Mouse (Mus musculus): ENCODE measurements around the gene Stra6. TPM values are rescaled to one million over a fixed set of nuclear protein-coding genes. Genes with fewer than 3 reads are reported as not detected.
A peak's percentile ranks its signal among the peaks of the same experiment; 100 is the strongest.

Stra6 gene
- total and polyA plus RNA-seq, 2 experiments from 2014 or later, result 11.0 to 16.2 TPM

DNA sequence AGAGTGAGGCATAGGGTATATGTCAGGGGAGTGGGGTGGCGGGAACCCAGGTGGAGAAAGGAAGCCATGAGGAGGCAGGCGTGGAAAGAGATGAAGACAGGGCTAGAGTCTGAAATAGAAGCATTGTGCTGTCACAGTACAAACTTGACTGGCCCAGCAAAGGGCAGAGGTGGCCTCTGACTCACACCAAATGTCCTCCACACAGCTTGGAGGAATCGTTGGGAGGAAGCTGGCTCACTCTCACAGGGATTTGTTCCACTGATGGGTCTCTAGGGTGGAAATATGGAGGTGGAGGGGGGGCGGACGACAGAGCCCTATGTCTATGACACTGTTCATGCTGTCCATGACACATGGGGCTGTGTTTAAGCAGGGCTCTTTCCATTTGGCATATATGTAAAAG lies 99.6 kb downstream of the Stra6 start:
- Histone ChIP-seq H3K4me3 (ENCODE audit: low read depth, low read length) (no peak overlapping the region), H3K9me3 (ENCODE audit: low read length) (0 out of 2 replicates have a peak, but pooled peaks cover 7% of the 10 kb centered on the region), H3K36me3 (ENCODE audit: insufficient read depth) (no peaks in the 10 kb centered on the region), H3K4me1 (ENCODE audit: insufficient read depth) (no peaks in the 10 kb centered on the region), H3K27ac (ENCODE audit: low read depth, low read length) (no peak overlapping the region), H3K9ac (no peak overlapping the region), H3K27me3 (ENCODE audit: insufficient read depth, low read length) (no peaks in the 10 kb centered on the region), H3K4me2 (ENCODE audit: low read depth) (no peak overlapping the region)
- ATAC-seq, result no peak
- TF ChIP-seq CTCF (IDR thresholded peaks at IDR 0.05; ENCODE audit: low read depth), result no peak
- 82% methylated on average over 5 of the region's 5 CpGs for WGBS
- no peak for DNase-seq

DNA sequence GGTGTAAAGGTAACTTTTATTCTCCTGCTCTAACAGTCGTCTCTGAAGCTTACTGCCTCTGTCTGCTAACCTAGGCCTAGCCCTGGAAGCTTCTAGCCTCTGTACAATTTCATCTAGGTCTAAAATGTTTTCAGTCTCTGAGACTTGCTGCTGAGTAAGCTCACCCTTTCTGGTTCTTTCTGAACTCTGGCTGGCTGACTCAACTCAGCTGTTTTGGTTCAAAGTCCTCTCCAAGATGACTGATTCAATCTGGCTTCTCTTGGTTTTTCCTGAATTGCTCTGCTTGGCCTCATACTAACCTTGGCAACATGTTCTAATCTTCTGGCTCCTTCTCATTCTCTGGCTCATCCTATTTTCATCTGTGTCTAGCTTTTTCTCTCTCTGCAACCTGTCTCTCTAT lies 102.2 kb downstream of the Stra6 start:
- Histone ChIP-seq H3K36me3 (ENCODE audit: insufficient read depth) (no peaks in the 10 kb centered on the region), H3K4me3 (ENCODE audit: low read depth, low read length) (no peak overlapping the region), H3K27ac (ENCODE audit: low read depth, low read length) (no peak overlapping the region), H3K9ac (no peak overlapping the region), H3K4me2 (ENCODE audit: low read depth) (no peak overlapping the region), H3K27me3 (ENCODE audit: insufficient read depth, low read length) (no peaks in the 10 kb centered on the region), H3K9me3 (ENCODE audit: low read length) (0 out of 2 replicates have a peak, but pooled peaks cover 7% of the 10 kb centered on the region), H3K4me1 (ENCODE audit: insufficient read depth) (no peaks in the 10 kb centered on the region)
- 81% methylated on average over 1 of the region's 1 CpGs for WGBS
- ATAC-seq (no peak), DNase-seq (no peak)
- TF ChIP-seq CTCF (IDR thresholded peaks at IDR 0.05; ENCODE audit: low read depth), result no peak

DNA sequence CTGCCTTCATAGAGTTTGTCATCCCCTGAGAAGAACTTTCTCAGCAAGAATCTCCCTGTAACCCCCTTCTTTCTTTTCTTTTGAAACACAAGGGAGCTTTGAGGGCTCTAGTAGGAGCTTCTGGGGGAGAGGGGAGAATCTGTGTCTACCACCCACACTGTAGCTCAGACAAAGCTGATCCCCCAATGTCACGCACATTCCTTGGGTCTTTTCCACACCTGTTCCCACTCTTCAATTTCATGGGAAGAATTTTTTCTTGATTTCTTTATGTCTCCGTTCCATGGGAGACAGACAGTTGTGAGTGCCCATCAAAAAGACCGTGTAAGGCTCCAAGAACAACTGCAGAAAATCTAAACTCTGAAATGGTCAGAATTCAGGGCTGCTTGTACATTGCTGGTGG lies 105.3 kb downstream of the Stra6 start:
- DNase-seq (no peak), ATAC-seq (no peak)
- no peak overlapping the region for H3K27ac ChIP-seq (ENCODE audit: low read depth, low read length)
- WGBS, result 60% methylated on average over 3 of the region's 3 CpGs
- no peaks in the 10 kb centered on the region for H3K27me3 ChIP-seq (ENCODE audit: insufficient read depth, low read length)
- no peak overlapping the region for H3K4me3 ChIP-seq (ENCODE audit: low read depth, low read length)
- H3K4me2 ChIP-seq (ENCODE audit: low read depth), result no peak overlapping the region
- 0 out of 2 replicates have a peak, but pooled peaks cover 7% of the 10 kb centered on the region for H3K9me3 ChIP-seq (ENCODE audit: low read length)
- no peaks in the 10 kb centered on the region for H3K36me3 ChIP-seq (ENCODE audit: insufficient read depth)
- no peak for TF ChIP-seq CTCF (IDR thresholded peaks at IDR 0.05; ENCODE audit: low read depth)
- H3K4me1 ChIP-seq (ENCODE audit: insufficient read depth), result no peaks in the 10 kb centered on the region
- H3K9ac ChIP-seq, result no peak overlapping the region

DNA sequence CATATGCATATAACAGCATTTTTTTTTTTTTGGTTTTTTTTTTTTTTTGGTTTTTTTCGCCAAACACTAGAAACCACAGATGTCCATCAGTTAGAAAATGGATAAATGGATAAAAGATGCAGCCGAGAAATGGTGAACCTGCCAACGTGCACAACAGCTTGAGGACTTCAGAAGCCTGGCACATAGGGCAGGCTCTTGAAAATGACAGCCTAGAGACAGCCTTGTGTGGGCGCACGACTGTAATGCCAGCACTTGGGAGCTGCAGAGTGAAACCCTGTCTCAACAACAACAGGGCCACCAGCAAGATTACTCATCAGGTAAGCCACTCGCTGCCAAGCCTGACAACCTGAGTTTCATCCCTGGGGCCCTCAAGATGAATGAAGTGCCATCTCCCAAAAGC lies 105.8 kb downstream of the Stra6 start:
- H3K4me1 ChIP-seq (ENCODE audit: insufficient read depth), result no peaks in the 10 kb centered on the region
- DNase-seq (peak; percentile 59), ATAC-seq (peak; percentile 71)
- no peak overlapping the region for H3K9ac ChIP-seq
- no peak for TF ChIP-seq CTCF (IDR thresholded peaks at IDR 0.05; ENCODE audit: low read depth)
- H3K36me3 ChIP-seq (ENCODE audit: insufficient read depth), result no peaks in the 10 kb centered on the region
- H3K27ac ChIP-seq (ENCODE audit: low read depth, low read length), result no peak overlapping the region; the same call in 1 of the 2 replicates
- H3K27me3 ChIP-seq (ENCODE audit: insufficient read depth, low read length), result no peaks in the 10 kb centered on the region
- H3K9me3 ChIP-seq (ENCODE audit: low read length), result 0 out of 2 replicates have a peak, but pooled peaks cover 7% of the 10 kb centered on the region
- no peak overlapping the region for H3K4me3 ChIP-seq (ENCODE audit: low read depth, low read length)
- WGBS, result 47% methylated on average over 6 of the region's 6 CpGs
- no peak overlapping the region for H3K4me2 ChIP-seq (ENCODE audit: low read depth)

DNA sequence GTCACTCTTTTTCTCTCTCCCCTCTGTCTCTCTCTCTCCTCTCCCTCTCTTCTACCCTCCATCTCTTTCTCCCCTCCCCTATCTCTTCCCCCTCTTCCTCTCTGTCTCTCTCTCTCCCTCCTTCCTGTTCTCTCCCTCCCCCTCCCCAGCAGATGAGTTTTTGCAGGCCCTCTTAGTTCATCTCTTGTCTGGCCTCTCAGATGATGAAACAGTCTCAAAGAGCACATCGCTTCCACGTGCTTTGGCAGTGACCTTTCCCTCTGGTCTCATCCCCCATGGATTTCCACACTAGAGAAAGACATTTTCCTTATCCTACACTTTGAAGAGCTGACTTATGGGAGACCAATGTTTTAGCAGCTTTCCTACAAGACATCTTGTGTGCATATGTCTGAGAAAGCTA lies 109.3 kb downstream of the Stra6 start:
- H3K4me2 ChIP-seq (ENCODE audit: low read depth), result no peak overlapping the region
- H3K4me1 ChIP-seq (ENCODE audit: insufficient read depth), result peaks cover 13% of the 10 kb centered on the region; the same call in 1 of the 2 replicates
- no peak overlapping the region for H3K27ac ChIP-seq (ENCODE audit: low read depth, low read length)
- H3K4me3 ChIP-seq (ENCODE audit: low read depth, low read length), result no peak overlapping the region
- no peak for DNase-seq
- H3K9ac ChIP-seq, result no peak overlapping the region
- H3K27me3 ChIP-seq (ENCODE audit: insufficient read depth, low read length), result no peaks in the 10 kb centered on the region
- ATAC-seq, result no peak
- H3K9me3 ChIP-seq (ENCODE audit: low read length), result no peaks in the 10 kb centered on the region
- H3K36me3 ChIP-seq (ENCODE audit: insufficient read depth), result no peaks in the 10 kb centered on the region
- no peak for TF ChIP-seq CTCF (IDR thresholded peaks at IDR 0.05; ENCODE audit: low read depth)
- 74% methylated on average over 2 of the region's 2 CpGs for WGBS

DNA sequence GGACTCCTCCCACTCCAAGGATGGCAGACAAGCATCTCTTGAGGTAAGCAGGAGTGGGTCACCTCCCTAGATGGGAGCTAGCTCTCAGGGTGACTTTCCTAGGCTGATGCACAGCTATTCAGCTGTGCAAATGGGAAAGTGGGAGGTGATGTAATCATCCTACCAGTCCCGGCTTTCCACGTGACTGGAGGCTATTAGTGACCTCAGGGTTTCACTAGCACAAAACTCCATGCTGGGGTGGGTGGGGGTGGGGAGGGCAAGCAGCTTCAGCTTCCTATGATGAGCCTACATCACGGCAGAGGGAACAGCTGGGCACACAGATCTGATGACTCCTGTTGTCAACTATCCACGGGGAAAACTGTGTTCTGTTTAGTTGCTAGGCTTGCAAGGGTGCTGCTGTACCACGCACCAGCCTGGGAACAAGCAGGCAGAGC lies 111.2 kb downstream of the Stra6 start:
- H3K4me2 ChIP-seq (ENCODE audit: low read depth), result no peak overlapping the region
- no peaks in the 10 kb centered on the region for H3K27me3 ChIP-seq (ENCODE audit: insufficient read depth, low read length)
- 15% methylated on average over 5 of the region's 5 CpGs for WGBS
- no peaks in the 10 kb centered on the region for H3K36me3 ChIP-seq (ENCODE audit: insufficient read depth)
- peaks cover 13% of the 10 kb centered on the region; the same call in 1 of the 2 replicates for H3K4me1 ChIP-seq (ENCODE audit: insufficient read depth)
- no peaks in the 10 kb centered on the region for H3K9me3 ChIP-seq (ENCODE audit: low read length)
- H3K4me3 ChIP-seq (ENCODE audit: low read depth, low read length), result no peak overlapping the region
- ATAC-seq (peak; percentile 44), DNase-seq (no peak)
- no peak for TF ChIP-seq CTCF (IDR thresholded peaks at IDR 0.05; ENCODE audit: low read depth)
- H3K9ac ChIP-seq, result no peak overlapping the region
- H3K27ac ChIP-seq (ENCODE audit: low read depth, low read length), result peak overlapping the region; percentile 73; the same call in 1 of the 2 replicates

DNA sequence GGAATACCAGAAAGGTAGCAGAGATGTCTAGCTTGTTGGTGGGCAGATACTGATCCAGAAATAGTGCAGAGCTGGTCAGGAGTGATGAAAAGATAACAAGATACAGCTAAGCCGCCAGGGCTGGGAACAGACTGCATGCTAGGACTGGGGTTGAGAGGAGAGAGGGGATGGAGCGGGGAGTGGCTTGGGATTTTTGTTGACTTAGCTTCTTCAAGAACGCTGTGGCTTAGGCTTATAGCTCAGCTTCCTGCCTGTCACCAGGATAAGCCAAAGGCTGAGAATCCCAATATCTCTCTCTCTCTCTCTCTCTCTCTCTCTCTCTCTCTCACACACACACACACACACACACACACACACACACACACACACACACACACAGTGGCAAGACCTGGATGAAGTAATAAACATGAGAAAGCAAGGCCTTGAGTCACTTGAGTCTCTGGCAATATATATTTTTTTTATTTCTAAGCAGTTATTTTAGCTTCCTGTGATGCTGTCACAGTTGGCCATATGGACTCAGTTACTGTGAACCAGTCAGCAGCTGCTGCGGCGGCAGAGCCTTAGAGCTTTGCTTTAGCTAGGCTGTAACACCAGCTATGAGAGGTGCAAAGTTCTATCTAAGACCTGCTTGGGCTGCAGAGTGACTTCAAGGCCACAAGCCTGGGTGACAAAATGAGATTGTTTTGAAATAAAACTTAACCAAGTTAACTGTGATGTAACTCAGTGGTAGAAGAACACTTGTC lies 112.3 kb downstream of the Stra6 start:
- 0 out of 2 replicates have a peak overlapping the region, but pooled peaks have one; percentile 18 for H3K9ac ChIP-seq
- no peaks in the 10 kb centered on the region for H3K36me3 ChIP-seq (ENCODE audit: insufficient read depth)
- TF ChIP-seq CTCF (IDR thresholded peaks at IDR 0.05; ENCODE audit: low read depth), result no peak
- no peak overlapping the region for H3K4me2 ChIP-seq (ENCODE audit: low read depth)
- H3K4me1 ChIP-seq (ENCODE audit: insufficient read depth), result peaks cover 13% of the 10 kb centered on the region; the same call in 1 of the 2 replicates
- no peaks in the 10 kb centered on the region for H3K27me3 ChIP-seq (ENCODE audit: insufficient read depth, low read length)
- no peaks in the 10 kb centered on the region for H3K9me3 ChIP-seq (ENCODE audit: low read length)
- DNase-seq, result peak; percentile 79
- WGBS, result 37% methylated on average over 5 of the region's 5 CpGs
- no peak overlapping the region for H3K4me3 ChIP-seq (ENCODE audit: low read depth, low read length)
- H3K27ac ChIP-seq (ENCODE audit: low read depth, low read length), result peak overlapping the region; percentile 73
- ATAC-seq, result peak; percentile 88

All from forebrain, postnatal 0 days (tissue).